Mouse (Mus musculus) heart, adult 2 months (tissue): ENCODE measurements at regions not wholly inside any gene's neighbourhood (a gene's known extent, or its start where the extent isn't known, plus 50 kb on each side); places are given as distances from the start of the nearest gene placed in this dataset.

Source experiments
- CTCF ChIP-seq: fragments of 200-600 bp; IDR thresholded peaks from 2 replicates; pipeline ENCODE4 v1.8.1; 2022; ENCODE audit warnings: antibody characterized with exemption, mild to moderate bottlenecking, moderate library complexity
- EP300 ChIP-seq: fragments of 200-500 bp; IDR thresholded peaks from 2 replicates; pipeline ENCODE4 v1.6.1; 2011; ENCODE audit warnings: low read depth, low read length, control low read depth; ENCODE audit not compliant: insufficient read depth
- POLR2A ChIP-seq: fragments of 200-500 bp; IDR thresholded peaks from 2 replicates; pipeline ENCODE4 v1.6.1; 2011; ENCODE audit warnings: mild to moderate bottlenecking, low read depth, low read length, control low read depth; ENCODE audit not compliant: insufficient read depth

GRCm38 (mm10) chr5:46103350-46103749 is 245.9 kb upstream of the Lcorl start:
- TF ChIP-seq POLR2A (no peak), CTCF (no peak), EP300 (no peak)
